Mouse (Mus musculus): ENCODE results near the gene Asic5. TPM values are rescaled to one million over a fixed set of nuclear protein-coding genes. Genes with fewer than 3 reads are reported as not detected.

Asic5 gene
- polyA plus RNA-seq, 2 experiments = not detected

GRCm38 (mm10) chr3:81990531-81990930, 8.4 kb downstream of the Asic5 start:
- no peaks in the 10 kb centered on the region for H3K36me3 ChIP-seq (ENCODE audit: control insufficient read depth, insufficient read depth, low read length)
- H3K9ac ChIP-seq (ENCODE audit: low read depth, low read length, severe bottlenecking) = no peak overlapping the region
- no peak overlapping the region for H3K4me3 ChIP-seq (replicated peaks; ENCODE audit: low read length)
- no peak for ATAC-seq (ENCODE audit: low FRiP score, low read depth)
- H3K4me2 ChIP-seq (replicated peaks; ENCODE audit: low read depth, low read length, severe bottlenecking) = no peak overlapping the region
- H3K27ac ChIP-seq (replicated peaks; ENCODE audit: low read depth, low read length) = no peak overlapping the region
- H3K9me3 ChIP-seq (ENCODE audit: control insufficient read depth, low read length) = no peaks in the 10 kb centered on the region
- H3K4me1 ChIP-seq (ENCODE audit: control insufficient read depth, insufficient read depth, low read length) = no peaks in the 10 kb centered on the region
- TF ChIP-seq POLR2A (IDR thresholded peaks at IDR 0.05; ENCODE audit: borderline replicate concordance, extremely low read depth, insufficient read depth, insufficient read length) = no peak
- 67% methylated on average over 3 of the region's 3 CpGs for WGBS
- H3K27me3 ChIP-seq (ENCODE audit: control insufficient read depth, insufficient read depth, low read length) = no peaks in the 10 kb centered on the region
- no peak for DNase-seq (ENCODE audit: low spot score)

GRCm38 (mm10) chr3:81995371-81995770, 13.3 kb downstream of the Asic5 start:
- no peak for ATAC-seq (ENCODE audit: low FRiP score, low read depth)

GRCm38 (mm10) chr3:81995988-81996387, 13.9 kb downstream of the Asic5 start:
- ATAC-seq (ENCODE audit: low FRiP score, low read depth) (no peak), DNase-seq (ENCODE audit: low spot score) (peak; percentile 75)
- no peak for TF ChIP-seq POLR2A (IDR thresholded peaks at IDR 0.05; ENCODE audit: borderline replicate concordance, extremely low read depth, insufficient read depth, insufficient read length)
- Histone ChIP-seq H3K9me3 (ENCODE audit: control insufficient read depth, low read length) (no peaks in the 10 kb centered on the region), H3K27me3 (ENCODE audit: control insufficient read depth, insufficient read depth, low read length) (no peaks in the 10 kb centered on the region), H3K4me2 (replicated peaks; ENCODE audit: low read depth, low read length, severe bottlenecking) (no peak overlapping the region), H3K27ac (replicated peaks; ENCODE audit: low read depth, low read length) (no peak overlapping the region), H3K4me3 (replicated peaks; ENCODE audit: low read length) (no peak overlapping the region), H3K4me1 (ENCODE audit: control insufficient read depth, insufficient read depth, low read length) (no peaks in the 10 kb centered on the region), H3K36me3 (ENCODE audit: control insufficient read depth, insufficient read depth, low read length) (no peaks in the 10 kb centered on the region), H3K9ac (ENCODE audit: low read depth, low read length, severe bottlenecking) (no peak overlapping the region)
- WGBS = 0% methylated on average over 1 of the region's 1 CpGs

More at GRCm38 (mm10) chr3:81995371-81995770, 13.3 kb downstream of the Asic5 start:
- no peak overlapping the region for H3K4me2 ChIP-seq (replicated peaks; ENCODE audit: low read depth, low read length, severe bottlenecking)
- no peaks in the 10 kb centered on the region for H3K36me3 ChIP-seq (ENCODE audit: control insufficient read depth, insufficient read depth, low read length)
- H3K27ac ChIP-seq (replicated peaks; ENCODE audit: low read depth, low read length) = no peak overlapping the region
- DNase-seq (ENCODE audit: low spot score) = no peak
- no peak overlapping the region for H3K9ac ChIP-seq (ENCODE audit: low read depth, low read length, severe bottlenecking)
- H3K9me3 ChIP-seq (ENCODE audit: control insufficient read depth, low read length) = no peaks in the 10 kb centered on the region
- H3K4me1 ChIP-seq (ENCODE audit: control insufficient read depth, insufficient read depth, low read length) = no peaks in the 10 kb centered on the region
- TF ChIP-seq POLR2A (IDR thresholded peaks at IDR 0.05; ENCODE audit: borderline replicate concordance, extremely low read depth, insufficient read depth, insufficient read length) = no peak
- WGBS = 46% methylated on average over 4 of the region's 4 CpGs
- H3K27me3 ChIP-seq (ENCODE audit: control insufficient read depth, insufficient read depth, low read length) = no peaks in the 10 kb centered on the region
- H3K4me3 ChIP-seq (replicated peaks; ENCODE audit: low read length) = no peak overlapping the region

DNA sequence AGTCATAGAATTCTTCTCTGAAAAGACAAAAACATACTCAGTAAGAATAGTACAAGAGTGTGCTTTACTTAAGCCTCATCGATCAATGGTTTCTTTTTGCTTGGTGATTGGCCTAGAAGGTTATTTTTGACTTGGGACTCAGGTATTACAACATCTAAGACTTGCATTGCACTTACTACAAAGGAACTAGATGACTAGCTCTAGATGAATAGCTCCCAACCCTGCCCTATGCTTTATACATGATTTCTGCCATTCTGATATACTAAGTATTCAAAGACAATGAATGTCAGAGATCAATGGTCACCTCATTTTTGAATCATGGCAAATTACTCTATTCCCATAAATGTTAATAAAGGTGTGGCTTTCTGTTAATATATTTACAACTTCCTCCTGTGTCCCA, 24.9 kb downstream of the Asic5 start:
- no peaks in the 10 kb centered on the region for H3K27me3 ChIP-seq (ENCODE audit: control insufficient read depth, insufficient read depth, low read length)
- H3K27ac ChIP-seq (replicated peaks; ENCODE audit: low read depth, low read length) = no peak overlapping the region
- H3K4me1 ChIP-seq (ENCODE audit: control insufficient read depth, insufficient read depth, low read length) = no peaks in the 10 kb centered on the region
- H3K36me3 ChIP-seq (ENCODE audit: control insufficient read depth, insufficient read depth, low read length) = no peaks in the 10 kb centered on the region
- TF ChIP-seq POLR2A (IDR thresholded peaks at IDR 0.05; ENCODE audit: borderline replicate concordance, extremely low read depth, insufficient read depth, insufficient read length) = no peak
- no peak overlapping the region for H3K4me2 ChIP-seq (replicated peaks; ENCODE audit: low read depth, low read length, severe bottlenecking)
- DNase-seq (ENCODE audit: low spot score) (no peak), ATAC-seq (ENCODE audit: low FRiP score, low read depth) (no peak)
- 100% methylated on average over 1 of the region's 1 CpGs for WGBS
- no peaks in the 10 kb centered on the region for H3K9me3 ChIP-seq (ENCODE audit: control insufficient read depth, low read length)
- H3K9ac ChIP-seq (ENCODE audit: low read depth, low read length, severe bottlenecking) = no peak overlapping the region
- H3K4me3 ChIP-seq (replicated peaks; ENCODE audit: low read length) = no peak overlapping the region

DNA sequence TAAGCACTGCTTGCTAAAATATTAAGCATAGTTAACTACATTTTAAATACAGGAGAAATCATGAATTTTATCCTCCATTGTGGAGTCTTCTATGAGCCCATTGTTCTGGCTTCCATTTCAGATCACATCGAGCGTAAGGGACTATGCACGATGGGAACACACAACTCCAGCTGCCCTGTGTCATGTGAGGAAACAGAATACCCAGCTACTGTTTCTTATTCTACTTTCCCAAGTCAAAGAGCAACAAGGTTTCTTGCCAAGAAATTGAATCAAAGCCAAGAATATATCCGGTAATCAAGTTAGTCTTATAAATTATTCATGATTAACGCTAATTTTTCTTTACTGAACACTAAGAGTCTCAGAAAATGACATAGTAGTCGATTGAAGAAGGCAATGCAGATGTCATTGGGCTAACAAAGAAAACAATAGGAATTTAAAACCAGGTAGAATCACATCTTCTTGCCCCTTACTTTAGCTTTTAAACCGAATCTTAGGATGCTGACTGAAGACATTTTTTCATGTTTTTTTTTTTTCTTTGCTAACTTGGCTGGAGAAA, 32.1 kb downstream of the Asic5 start:
- Histone ChIP-seq H3K27ac (replicated peaks; ENCODE audit: low read depth, low read length) (no peak overlapping the region), H3K9me3 (ENCODE audit: control insufficient read depth, low read length) (no peaks in the 10 kb centered on the region), H3K36me3 (ENCODE audit: control insufficient read depth, insufficient read depth, low read length) (no peaks in the 10 kb centered on the region), H3K4me3 (replicated peaks; ENCODE audit: low read length) (no peak overlapping the region), H3K4me2 (replicated peaks; ENCODE audit: low read depth, low read length, severe bottlenecking) (no peak overlapping the region), H3K27me3 (ENCODE audit: control insufficient read depth, insufficient read depth, low read length) (no peaks in the 10 kb centered on the region), H3K9ac (ENCODE audit: low read depth, low read length, severe bottlenecking) (no peak overlapping the region), H3K4me1 (ENCODE audit: control insufficient read depth, insufficient read depth, low read length) (no peaks in the 10 kb centered on the region)
- no peak for TF ChIP-seq POLR2A (IDR thresholded peaks at IDR 0.05; ENCODE audit: borderline replicate concordance, extremely low read depth, insufficient read depth, insufficient read length)
- WGBS = 77% methylated on average over 7 of the region's 7 CpGs
- DNase-seq (ENCODE audit: low spot score) (no peak), ATAC-seq (ENCODE audit: low FRiP score, low read depth) (no peak)
